Mouse (Mus musculus) MEL (cell line): ENCODE measurements around the gene Slc9b2. TPM values are rescaled to one million over a fixed set of nuclear protein-coding genes. Genes with fewer than 3 reads are reported as not detected.

Source experiments
- DNase-seq: peaks from one replicate; pipeline ENCODE4 v3.0.0; 2011; ENCODE audit warnings: low read depth, low spot score
- H3K27ac ChIP-seq: 2 replicates; pipeline ENCODE4 v1.5.1; 2012; ENCODE audit warnings: low read depth, mild to moderate bottlenecking, control low read depth, low read length, moderate library complexity; ENCODE audit not compliant: control insufficient read depth
- H3K27me3 ChIP-seq, 2 experiments: fragments of 150-350 bp in 1 of 2; sonication (generic) in 1 of 2; 2 replicates each; pipeline ENCODE4 v1.6.1; 2012; ENCODE audit warnings: low read length in 2 of 2, mild to moderate bottlenecking in 2 of 2, improper control_type of control experiment in 1 of 2, moderate library complexity in 1 of 2; ENCODE audit not compliant: insufficient read depth in 2 of 2, control insufficient read depth in 1 of 2
- H3K36me3 ChIP-seq, 2 experiments: 2 replicates each; pipeline ENCODE4 v1.6.1; 2012 to 2014; ENCODE audit warnings: low read length in 2 of 2, improper control_type of control experiment in 1 of 2, inconsistent platforms in 1 of 2, mild to moderate bottlenecking in 1 of 2; ENCODE audit not compliant: insufficient read depth in 2 of 2, control insufficient read depth in 1 of 2
- H3K4me1 ChIP-seq, 2 experiments: fragments of 150-350 bp in 1 of 2; sonication (generic) in 1 of 2; 2 replicates each; pipeline ENCODE4 v1.6.1; 2012; ENCODE audit warnings: low read length in 2 of 2, improper control_type of control experiment in 1 of 2, mild to moderate bottlenecking in 1 of 2; ENCODE audit not compliant: insufficient read depth in 2 of 2, control insufficient read depth in 1 of 2
- H3K4me3 ChIP-seq, 2 experiments: fragments of 150-350 bp in 1 of 2; sonication (generic) in 1 of 2; 2 replicates each; pipeline ENCODE4 v1.5.1; 2012; ENCODE audit warnings: low read depth in 2 of 2, low read length in 2 of 2, mild to moderate bottlenecking in 2 of 2, moderate library complexity in 2 of 2, control low read depth in 1 of 2, improper control_type of control experiment in 1 of 2; ENCODE audit not compliant: control insufficient read depth in 1 of 2, insufficient read depth in 1 of 2
- H3K79me2 ChIP-seq: 2 replicates; pipeline ENCODE4 v1.6.1; 2012; ENCODE audit warnings: mild to moderate bottlenecking, low read length, moderate library complexity; ENCODE audit not compliant: control insufficient read depth, poor library complexity, insufficient read depth
- H3K9ac ChIP-seq: 2 replicates; pipeline ENCODE4 v1.6.1; 2012; ENCODE audit warnings: low read depth, mild to moderate bottlenecking, control low read depth, low read length, moderate library complexity; ENCODE audit not compliant: control insufficient read depth, poor library complexity, severe bottlenecking
- H3K9me3 ChIP-seq: fragments of 150-350 bp; sonication (generic); replicated peaks from 2 replicates; pipeline ENCODE4 v1.6.1; 2012; ENCODE audit warnings: mild to moderate bottlenecking, low read length, improper control_type of control experiment, moderate library complexity; ENCODE audit not compliant: insufficient read depth
- CHD1 ChIP-seq: IDR thresholded peaks from 2 replicates; pipeline ENCODE4 v1.6.1; 2012; ENCODE audit warnings: low read depth, mild to moderate bottlenecking, inconsistent platforms, low read length, improper control_type of control experiment
- ETS1 ChIP-seq: IDR thresholded peaks from 2 replicates; pipeline ENCODE4 v1.6.1; 2012; ENCODE audit warnings: low read depth, mild to moderate bottlenecking, inconsistent platforms, low read length, improper control_type of control experiment, moderate library complexity
- GABPA ChIP-seq: IDR thresholded peaks from 2 replicates; pipeline ENCODE4 v1.6.1; 2012; ENCODE audit warnings: low read depth, mild to moderate bottlenecking, inconsistent platforms, low read length, improper control_type of control experiment, moderate library complexity
- HCFC1 ChIP-seq: IDR thresholded peaks from 2 replicates; pipeline ENCODE4 v1.6.1; 2012; ENCODE audit warnings: low read depth, mild to moderate bottlenecking, inconsistent platforms, low read length, improper control_type of control experiment, moderate library complexity
- MYB ChIP-seq: IDR thresholded peaks from 2 replicates; pipeline ENCODE4 v1.6.1; 2011; ENCODE audit warnings: mild to moderate bottlenecking, low read depth, low read length, improper control_type of control experiment
- POLR2A ChIP-seq, 2 experiments: IDR thresholded peaks; 2 replicates each; pipeline ENCODE4 v1.6.1; 2011 to 2012; ENCODE audit warnings: low read length in 2 of 2, mild to moderate bottlenecking in 2 of 2, control low read depth in 1 of 2, improper control_type of control experiment in 1 of 2, low read depth in 1 of 2, moderate library complexity in 1 of 2; ENCODE audit not compliant: control insufficient read depth in 1 of 2, insufficient read depth in 1 of 2, poor library complexity in 1 of 2
- SIN3A ChIP-seq: IDR thresholded peaks from 2 replicates; pipeline ENCODE4 v1.6.1; 2012; ENCODE audit warnings: low read length, improper control_type of control experiment, inconsistent platforms
- TBP ChIP-seq: IDR thresholded peaks from 2 replicates; pipeline ENCODE4 v1.8.0; 2011; ENCODE audit warnings: low read depth, low read length, improper control_type of control experiment
- USF1 ChIP-seq: IDR thresholded peaks from 2 replicates; pipeline ENCODE4 v1.6.1; 2014; ENCODE audit warnings: low read depth, mild to moderate bottlenecking, inconsistent platforms, low read length, improper control_type of control experiment, moderate library complexity
- ZNF384 ChIP-seq: IDR thresholded peaks from 2 replicates; pipeline ENCODE4 v1.6.1; 2012; ENCODE audit warnings: low read depth, mild to moderate bottlenecking, inconsistent platforms, low read length, improper control_type of control experiment
- polyA plus RNA-seq, 2 experiments: library from polyadenylated mRNA; stranded (reverse) in 1 of 2; unstranded in 1 of 2; fragments of >175 nt in 1 of 2; fragments of >200 nt in 1 of 2; gene quantifications; 2 replicates each; pipeline versions ENCODE4 v1.2.1 to v1.2.4; 2012; ENCODE audit warnings: low replicate concordance in 2 of 2, low read depth in 1 of 2; ENCODE audit not compliant: insufficient read length in 2 of 2, insufficient read depth in 1 of 2, missing spikeins in 1 of 2
- total RNA-seq: library from RNA; depleted of rRNA; stranded (reverse); fragments of 300-350 nt; gene quantifications from 2 replicates; pipeline ENCODE4 v1.2.3, GENCODE M21; 2012

Gene Slc9b2
- total and polyA plus RNA-seq, 3 experiments: 1.0 to 1.3 TPM; not detected in 1

DNA sequence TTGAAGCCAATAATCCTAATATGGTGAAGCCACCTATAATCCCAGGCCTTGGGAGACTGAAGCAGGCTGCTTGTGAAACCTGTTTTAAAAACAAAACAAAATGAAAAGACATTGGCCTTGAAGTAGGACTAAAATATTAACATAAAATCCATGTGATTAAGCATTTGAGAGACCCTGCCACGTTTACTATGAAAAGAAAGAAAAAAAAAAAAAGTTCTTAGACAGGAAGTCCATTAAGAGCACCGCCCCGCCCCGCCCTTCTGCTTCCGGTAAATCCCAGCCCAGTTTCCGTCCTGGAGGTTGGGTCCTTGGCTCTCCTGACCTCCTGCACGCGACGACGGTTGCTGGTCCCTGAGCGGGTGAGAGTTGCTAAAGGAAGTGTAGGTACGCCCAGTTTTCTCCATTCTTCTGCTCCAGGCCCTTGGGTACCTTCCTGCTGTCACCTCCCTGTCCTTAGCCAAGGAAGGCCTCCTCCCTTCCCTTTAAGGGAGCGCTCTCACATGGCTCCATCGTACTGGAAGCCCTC, 40.3 kb downstream of the Slc9b2 start, which contains the start of gene Slc9b1:
Slc9b1 (plus strand) TSS at position 291 of the 526 bp plus-strand sequence.
- H3K9ac ChIP-seq: no peak within 1 kb of the TSS
- H3K36me3 ChIP-seq: no peaks in the 10 kb centered on the region
- H3K4me1 ChIP-seq: no peaks in the 10 kb centered on the region
- H3K4me3 ChIP-seq: no peak within 1 kb of the TSS
- TF ChIP-seq MYB: no peak
- TF ChIP-seq ZNF384: 0 out of 2 replicates have a peak, but pooled peaks have one; percentile 13
- TF ChIP-seq POLR2A (IDR thresholded peaks at IDR 0.05; ENCODE audit: control insufficient read depth in 1 of 2, insufficient read depth in 1 of 2, low read depth in 1 of 2, low read length in 2 of 2, poor library complexity in 1 of 2): no peak
- H3K27me3 ChIP-seq: no peaks in the 10 kb centered on the region
- no peaks in the 10 kb centered on the region for H3K79me2 ChIP-seq
- no peak within 1 kb of the TSS for H3K27ac ChIP-seq
- no peak for DNase-seq
- no peaks in the 10 kb centered on the region for H3K9me3 ChIP-seq

DNA sequence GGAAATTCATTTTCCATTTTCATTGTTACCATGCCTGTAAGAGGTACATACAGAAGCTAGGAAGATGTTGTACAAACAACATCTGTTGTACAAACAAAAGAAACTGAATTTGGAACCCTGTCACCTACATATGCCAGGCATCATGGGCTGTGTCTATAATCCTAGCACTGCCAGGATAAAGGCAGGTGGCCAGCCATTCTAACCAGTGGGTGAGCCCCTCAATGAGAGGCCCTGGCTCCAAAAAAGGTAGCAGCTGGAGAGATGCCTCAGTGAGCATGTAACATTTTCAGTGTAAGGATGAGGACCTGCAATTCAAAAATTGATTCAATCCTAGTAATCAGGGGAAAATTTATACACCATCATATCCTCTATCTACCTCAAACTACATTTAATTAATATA, 41.5 kb downstream of the Slc9b2 start:
- H3K9ac ChIP-seq: no peak overlapping the region
- no peak for DNase-seq
- no peaks in the 10 kb centered on the region for H3K79me2 ChIP-seq
- no peaks in the 10 kb centered on the region for H3K9me3 ChIP-seq
- no peaks in the 10 kb centered on the region; a peak in 1 of 4 replicates for H3K27me3 ChIP-seq
- no peak overlapping the region for H3K4me3 ChIP-seq
- H3K36me3 ChIP-seq: no peaks in the 10 kb centered on the region
- no peaks in the 10 kb centered on the region for H3K4me1 ChIP-seq
- TF ChIP-seq HCFC1: no peak
- no peak for TF ChIP-seq TBP
- no peak overlapping the region for H3K27ac ChIP-seq

DNA sequence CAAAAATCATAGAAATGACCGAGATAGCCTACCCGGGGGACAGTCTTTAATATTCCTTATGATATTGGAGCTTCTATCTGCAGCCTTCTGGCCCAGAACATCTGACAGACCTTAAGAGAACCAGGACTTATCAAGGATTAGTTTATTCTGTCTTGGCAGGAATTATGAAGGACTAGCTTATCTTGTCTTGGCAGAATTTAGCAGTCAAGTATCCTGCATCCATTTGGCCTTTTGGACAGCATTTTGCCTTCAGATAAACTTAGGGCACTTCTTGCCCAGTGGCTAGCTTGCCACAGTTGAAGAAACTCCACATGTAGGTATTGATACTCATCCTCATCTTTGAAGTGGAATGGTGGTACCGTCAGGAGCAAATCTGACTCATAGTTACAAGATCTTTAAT, 44.4 kb downstream of the Slc9b2 start:
- DNase-seq: no peak
- Histone ChIP-seq H3K36me3 (no peaks in the 10 kb centered on the region), H3K4me1 (no peaks in the 10 kb centered on the region), H3K9ac (no peak overlapping the region), H3K4me3 (no peak overlapping the region), H3K79me2 (no peaks in the 10 kb centered on the region), H3K9me3 (no peaks in the 10 kb centered on the region)
- TF ChIP-seq GABPA (no peak), SIN3A (no peak), ETS1 (no peak), USF1 (no peak), CHD1 (no peak), ZNF384 (no peak)
- TF ChIP-seq, all 39 proteins: peak for 0
- Histone ChIP-seq H3K27me3 (peaks cover 1 to 4% of the 10 kb centered on the region in 2 experiments; a peak in 2 of 4 replicates), H3K27ac (no peak overlapping the region)
